Mouse (Mus musculus): ENCODE data around the gene Ulk4. TPM values are rescaled to one million over a fixed set of nuclear protein-coding genes. Genes with fewer than 3 reads are reported as not detected.

Ulk4 gene
- total RNA-seq, 2 experiments from 2014 or later = 0.49 to 1.0 TPM

GRCm38 (mm10) chr9:121000641-121001320 lies 276.2 kb downstream of the Ulk4 start:
- DNase-seq = no peak
- intact Hi-C loops (cut with DNase I) = no loop called here

- no peak for DNase-seq
- intact Hi-C loops (cut with DNase I) = no loop called here
Measured at GRCm38 (mm10) chr9:120998696-120999095, 278.3 kb downstream of the Ulk4 start.

GRCm38 (mm10) chr9:120994223-120995155 lies 282.5 kb downstream of the Ulk4 start:
- DNase-seq = peak; percentile 15 to 29
- intact Hi-C loops (cut with DNase I) = no loop called here

GRCm38 (mm10) chr9:120993004-120993403 lies 284.0 kb downstream of the Ulk4 start:
- no peak for DNase-seq
- intact Hi-C loops (cut with DNase I) = no loop called here

- no peak for DNase-seq
- intact Hi-C loops (cut with DNase I) = no loop called here
Measured at GRCm38 (mm10) chr9:120991801-120992200, 285.2 kb downstream of the Ulk4 start.

GRCm38 (mm10) chr9:120989806-120990700 lies 286.9 kb downstream of the Ulk4 start:
- intact Hi-C loops (cut with DNase I) = no loop called here
- peak; percentile 15 to 30 for DNase-seq

GRCm38 (mm10) chr9:120988088-120988487 lies 288.9 kb downstream of the Ulk4 start:
- DNase-seq = no peak
- intact Hi-C loops (cut with DNase I) = no loop called here

GRCm38 (mm10) chr9:120986994-120987393 lies 290.0 kb downstream of the Ulk4 start:
- DNase-seq = no peak
- intact Hi-C loops (cut with DNase I) = no loop called here

- intact Hi-C loops (cut with DNase I) = no loop called here
- DNase-seq = no peak
Measured at GRCm38 (mm10) chr9:120986255-120986654, 290.7 kb downstream of the Ulk4 start.

- no peak for DNase-seq
- intact Hi-C loops (cut with DNase I) = no loop called here
Measured at GRCm38 (mm10) chr9:120985524-120985923, 291.5 kb downstream of the Ulk4 start.

GRCm38 (mm10) chr9:120985009-120985408 lies 292.0 kb downstream of the Ulk4 start:
- no peak for DNase-seq
- intact Hi-C loops (cut with DNase I) = no loop called here

- intact Hi-C loops (cut with DNase I) = no loop called here
Measured at GRCm38 (mm10) chr9:120984509-120984908, 292.5 kb downstream of the Ulk4 start.

GRCm38 (mm10) chr9:120983849-120984248 lies 293.1 kb downstream of the Ulk4 start:
- intact Hi-C loops (cut with DNase I) = no loop called here

More at GRCm38 (mm10) chr9:120984509-120984908, 292.5 kb downstream of the Ulk4 start:
- no peak for DNase-seq

GRCm38 (mm10) chr9:120981777-120982176 lies 295.2 kb downstream of the Ulk4 start:
- intact Hi-C loops (cut with DNase I) = no loop called here
- DNase-seq = no peak

More at GRCm38 (mm10) chr9:120983849-120984248, 293.1 kb downstream of the Ulk4 start:
- no peak for DNase-seq

GRCm38 (mm10) chr9:120976856-120977255 lies 300.1 kb downstream of the Ulk4 start:
- intact Hi-C loops (cut with DNase I) = no loop called here
- no peak for DNase-seq

GRCm38 (mm10) chr9:120976158-120976557 lies 300.8 kb downstream of the Ulk4 start:
- intact Hi-C loops (cut with DNase I) = no loop called here
- peak in 1 of 2 experiments; percentile 70 for DNase-seq

- intact Hi-C loops (cut with DNase I) = no loop called here
- no peak for DNase-seq
Measured at GRCm38 (mm10) chr9:120974209-120974608, 302.8 kb downstream of the Ulk4 start.

GRCm38 (mm10) chr9:120973026-120973515 lies 303.9 kb downstream of the Ulk4 start:
- intact Hi-C loops (cut with DNase I) = no loop called here
- DNase-seq = no peak

GRCm38 (mm10) chr9:120965007-120965406 lies 312.0 kb downstream of the Ulk4 start:
- intact Hi-C loops (cut with DNase I) = no loop called here
- DNase-seq = no peak

GRCm38 (mm10) chr9:120964224-120964623 lies 312.8 kb downstream of the Ulk4 start:
- intact Hi-C loops (cut with DNase I) = no loop called here
- DNase-seq = no peak
